Mouse (Mus musculus): Measurements from ENCODE around the gene Il18bp. TPM values are rescaled to one million over a fixed set of nuclear protein-coding genes. Genes with fewer than 3 reads are reported as not detected.

The Il18bp gene
- polyA plus RNA-seq, 1 experiment: 27.4 TPM

GRCm38 (mm10) chr7:102013416-102013815 lies 5.1 kb downstream of the Il18bp start:
- no peak overlapping the region for H3K27ac ChIP-seq (ENCODE audit: insufficient read depth, low read length)
- no peak for DNase-seq (ENCODE audit: low read depth in 1 of 2, low spot score in 2 of 2)
- H3K27me3 ChIP-seq (ENCODE audit: control insufficient read depth, insufficient read depth, low read length): no peaks in the 10 kb centered on the region
- WGBS: 92% methylated on average over 8 of the region's 8 CpGs
- TF ChIP-seq CTCF (IDR thresholded peaks at IDR 0.05; ENCODE audit: extremely low read depth, insufficient read depth, insufficient read length, insufficient replicate concordance): no peak
- TF ChIP-seq POLR2A (IDR thresholded peaks at IDR 0.05; ENCODE audit: low read depth, low read length): no peak
- peaks cover 63% of the 10 kb centered on the region for H3K36me3 ChIP-seq (ENCODE audit: control insufficient read depth, insufficient read depth, low read length)
- no peak overlapping the region for H3K4me3 ChIP-seq (ENCODE audit: extremely low read depth, insufficient read depth, insufficient read length)
- no peaks in the 10 kb centered on the region for H3K4me1 ChIP-seq (ENCODE audit: control insufficient read depth, insufficient read depth, insufficient read length)

GRCm38 (mm10) chr7:102011855-102012254 lies 6.6 kb downstream of the Il18bp start:
- H3K4me3 ChIP-seq (ENCODE audit: extremely low read depth, insufficient read depth, insufficient read length): no peak overlapping the region
- no peaks in the 10 kb centered on the region for H3K27me3 ChIP-seq (ENCODE audit: control insufficient read depth, insufficient read depth, low read length)
- DNase-seq (ENCODE audit: low read depth in 1 of 2, low spot score in 2 of 2): no peak
- H3K27ac ChIP-seq (ENCODE audit: insufficient read depth, low read length): no peak overlapping the region
- 95% methylated on average over 9 of the region's 9 CpGs for WGBS
- no peaks in the 10 kb centered on the region for H3K4me1 ChIP-seq (ENCODE audit: control insufficient read depth, insufficient read depth, insufficient read length)
- no peak for TF ChIP-seq POLR2A (IDR thresholded peaks at IDR 0.05; ENCODE audit: low read depth, low read length)
- no peak for TF ChIP-seq CTCF (IDR thresholded peaks at IDR 0.05; ENCODE audit: extremely low read depth, insufficient read depth, insufficient read length, insufficient replicate concordance)
- H3K36me3 ChIP-seq (ENCODE audit: control insufficient read depth, insufficient read depth, low read length): peaks cover 67% of the 10 kb centered on the region

DNA sequence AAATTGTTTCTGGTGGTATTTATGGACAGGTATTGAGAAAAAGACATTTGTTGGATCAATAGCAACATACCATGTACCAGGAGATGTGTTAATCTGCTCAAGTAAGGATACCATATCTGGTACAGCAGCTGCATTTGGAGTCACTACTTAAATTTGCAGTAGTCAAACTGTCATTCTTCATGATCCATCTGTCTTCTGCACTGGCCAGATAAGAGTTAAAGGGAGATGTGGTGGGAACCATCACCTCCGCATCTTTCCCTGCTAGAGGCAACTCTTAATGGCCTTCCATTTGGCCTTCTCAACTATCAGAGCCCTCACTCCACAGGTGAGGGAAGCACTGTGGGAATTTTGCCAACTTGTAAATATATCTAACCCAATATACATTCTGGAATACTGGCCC lies 12.0 kb downstream of the Il18bp start:
- 90% methylated on average over 1 of the region's 1 CpGs for WGBS
- TF ChIP-seq CTCF (IDR thresholded peaks at IDR 0.05; ENCODE audit: extremely low read depth, insufficient read depth, insufficient read length, insufficient replicate concordance) (no peak), POLR2A (IDR thresholded peaks at IDR 0.05; ENCODE audit: low read depth, low read length) (no peak)
- H3K4me1 ChIP-seq (ENCODE audit: control insufficient read depth, insufficient read depth, insufficient read length): no peaks in the 10 kb centered on the region
- no peaks in the 10 kb centered on the region for H3K27me3 ChIP-seq (ENCODE audit: control insufficient read depth, insufficient read depth, low read length)
- H3K27ac ChIP-seq (ENCODE audit: insufficient read depth, low read length): no peak overlapping the region
- no peak for DNase-seq (ENCODE audit: low read depth in 1 of 2, low spot score in 2 of 2)
- peaks cover 62% of the 10 kb centered on the region for H3K36me3 ChIP-seq (ENCODE audit: control insufficient read depth, insufficient read depth, low read length)
- no peak overlapping the region for H3K4me3 ChIP-seq (ENCODE audit: extremely low read depth, insufficient read depth, insufficient read length)

DNA sequence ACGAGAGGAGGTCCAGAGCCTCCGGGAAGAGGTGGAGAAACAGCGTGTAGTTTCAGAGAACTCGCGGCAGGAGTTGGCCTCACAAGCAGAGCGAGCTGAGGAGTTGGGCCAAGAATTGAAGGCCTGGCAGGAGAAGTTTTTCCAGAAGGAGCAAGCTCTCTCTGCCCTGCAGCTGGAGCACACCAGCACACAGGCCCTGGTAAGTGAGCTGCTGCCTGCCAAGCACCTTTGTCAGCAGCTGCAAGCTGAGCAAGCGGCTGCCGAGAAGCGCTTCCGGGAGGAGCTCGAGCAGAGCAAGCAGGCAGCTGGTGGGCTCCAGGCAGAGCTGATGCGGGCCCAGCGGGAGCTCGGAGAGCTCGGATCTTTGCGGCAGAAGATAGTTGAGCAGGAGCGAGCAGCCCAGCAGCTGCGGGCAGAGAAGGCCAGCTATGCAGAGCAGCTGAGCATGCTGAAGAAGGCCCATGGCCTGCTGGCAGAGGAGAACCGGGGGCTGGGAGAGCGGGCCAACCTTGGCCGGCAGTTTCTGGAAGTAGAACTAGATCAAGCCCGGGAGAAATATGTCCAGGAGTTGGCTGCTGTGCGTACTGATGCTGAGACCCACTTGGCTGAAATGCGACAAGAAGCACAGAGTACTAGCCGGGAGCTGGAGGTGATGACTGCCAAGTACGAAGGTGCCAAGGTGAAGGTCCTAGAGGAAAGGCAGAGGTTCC lies 17.4 kb downstream of the Il18bp start:
- H3K36me3 ChIP-seq (ENCODE audit: control insufficient read depth, insufficient read depth, low read length): peaks cover 66% of the 10 kb centered on the region
- no peaks in the 10 kb centered on the region for H3K27me3 ChIP-seq (ENCODE audit: control insufficient read depth, insufficient read depth, low read length)
- no peaks in the 10 kb centered on the region for H3K4me1 ChIP-seq (ENCODE audit: control insufficient read depth, insufficient read depth, insufficient read length)
- no peak overlapping the region for H3K4me3 ChIP-seq (ENCODE audit: extremely low read depth, insufficient read depth, insufficient read length)
- TF ChIP-seq CTCF (IDR thresholded peaks at IDR 0.05; ENCODE audit: extremely low read depth, insufficient read depth, insufficient read length, insufficient replicate concordance) (no peak), POLR2A (IDR thresholded peaks at IDR 0.05; ENCODE audit: low read depth, low read length) (no peak)
- no peak overlapping the region for H3K27ac ChIP-seq (ENCODE audit: insufficient read depth, low read length)
- DNase-seq (ENCODE audit: low read depth in 1 of 2, low spot score in 2 of 2): no peak
- WGBS: 93% methylated on average over 26 of the region's 26 CpGs

GRCm38 (mm10) chr7:102000296-102000695 lies 18.2 kb downstream of the Il18bp start:
- 95% methylated on average over 8 of the region's 8 CpGs for WGBS
- no peaks in the 10 kb centered on the region for H3K27me3 ChIP-seq (ENCODE audit: control insufficient read depth, insufficient read depth, low read length)
- DNase-seq (ENCODE audit: low read depth in 1 of 2, low spot score in 2 of 2): no peak
- TF ChIP-seq POLR2A (IDR thresholded peaks at IDR 0.05; ENCODE audit: low read depth, low read length) (no peak), CTCF (IDR thresholded peaks at IDR 0.05; ENCODE audit: extremely low read depth, insufficient read depth, insufficient read length, insufficient replicate concordance) (no peak)
- H3K27ac ChIP-seq (ENCODE audit: insufficient read depth, low read length): no peak overlapping the region
- H3K4me1 ChIP-seq (ENCODE audit: control insufficient read depth, insufficient read depth, insufficient read length): no peaks in the 10 kb centered on the region
- peaks cover 66% of the 10 kb centered on the region for H3K36me3 ChIP-seq (ENCODE audit: control insufficient read depth, insufficient read depth, low read length)
- H3K4me3 ChIP-seq (ENCODE audit: extremely low read depth, insufficient read depth, insufficient read length): no peak overlapping the region

- TF ChIP-seq CTCF (IDR thresholded peaks at IDR 0.05; ENCODE audit: extremely low read depth, insufficient read depth, insufficient read length, insufficient replicate concordance) (no peak), POLR2A (IDR thresholded peaks at IDR 0.05; ENCODE audit: low read depth, low read length) (no peak)
- H3K27ac ChIP-seq (ENCODE audit: insufficient read depth, low read length): no peak overlapping the region
- peaks cover 66% of the 10 kb centered on the region for H3K36me3 ChIP-seq (ENCODE audit: control insufficient read depth, insufficient read depth, low read length)
- 88% methylated on average over 15 of the region's 15 CpGs for WGBS
- no peak overlapping the region for H3K4me3 ChIP-seq (ENCODE audit: extremely low read depth, insufficient read depth, insufficient read length)
- DNase-seq (ENCODE audit: low read depth in 1 of 2, low spot score in 2 of 2): no peak
- H3K4me1 ChIP-seq (ENCODE audit: control insufficient read depth, insufficient read depth, insufficient read length): peaks cover 1% of the 10 kb centered on the region; the same call in 1 of the 2 replicates
- H3K27me3 ChIP-seq (ENCODE audit: control insufficient read depth, insufficient read depth, low read length): no peaks in the 10 kb centered on the region
These were observed 18.9 kb downstream of the Il18bp start for GRCm38 (mm10) chr7:101999461-102000151.

Data from spleen, adult 2 months (tissue).